Mouse (Mus musculus) midbrain, embryonic 13.5 days (tissue): Measurements from ENCODE around the gene Atp2a3. TPM values are rescaled to one million over a fixed set of nuclear protein-coding genes. Genes with fewer than 3 reads are reported as not detected.

Experiments
- ATAC-seq: fragments of 200-750 bp; cut with Nextera tagmentation; 2 replicates; pipeline ENCODE4 v1.8.0; 2017; ENCODE audit warnings: mild to moderate bottlenecking, moderate TSS enrichment, moderate library complexity
- H3K27ac ChIP-seq: fragments of 300-500 bp; sonication (generic); 2 replicates; pipeline ENCODE4 v1.5.1; 2015; ENCODE audit warnings: inconsistent platforms, mild to moderate bottlenecking, moderate library complexity
- H3K27me3 ChIP-seq: fragments of 300-500 bp; sonication (generic); 2 replicates; pipeline ENCODE4 v1.6.1; 2015; ENCODE audit warnings: mild to moderate bottlenecking, inconsistent platforms
- H3K36me3 ChIP-seq: fragments of 300-500 bp; sonication (generic); 2 replicates; pipeline ENCODE4 v1.6.1; 2015; ENCODE audit warnings: mild to moderate bottlenecking, inconsistent platforms
- H3K4me1 ChIP-seq: fragments of 300-500 bp; sonication (generic); replicated peaks from 2 replicates; pipeline ENCODE4 v1.6.1; 2015; ENCODE audit warnings: inconsistent platforms
- H3K4me2 ChIP-seq: fragments of 300-500 bp; sonication (generic); replicated peaks from 2 replicates; pipeline ENCODE4 v1.6.1; 2015; ENCODE audit warnings: moderate library complexity, mild to moderate bottlenecking, inconsistent platforms
- H3K4me3 ChIP-seq: fragments of 300-500 bp; sonication (generic); replicated peaks from 2 replicates; pipeline ENCODE4 v1.5.1; 2015; ENCODE audit warnings: mild to moderate bottlenecking, inconsistent platforms
- H3K9ac ChIP-seq: fragments of 300-500 bp; sonication (generic); replicated peaks from 2 replicates; pipeline ENCODE4 v1.6.1; 2015; ENCODE audit warnings: mild to moderate bottlenecking, inconsistent platforms
- H3K9me3 ChIP-seq: fragments of 300-500 bp; sonication (generic); 2 replicates; pipeline ENCODE4 v1.6.1; 2016; ENCODE audit warnings: mild to moderate bottlenecking, inconsistent platforms
- WGBS: fragments of 180-500 bp; shearing (Covaris S2); methylation state at CpG from one replicate; pipeline ENCODE4 v1.1.7; 2015; 5-methylcytosine and 5-hydroxymethylcytosine counted together
- polyA plus RNA-seq: library from polyadenylated mRNA; unstranded; fragments of >200 nt; fragmentation: Nextera tagmentation; extraction: Ambion mirVana; gene quantifications from 2 replicates; pipeline ENCODE4 v1.2.1, GENCODE M21; 2015

Atp2a3 gene
- polyA plus RNA-seq, 1 experiment from 2014 or later = 0.48 TPM

- no peak for ATAC-seq
- no peak overlapping the region for H3K4me2 ChIP-seq
- no peak overlapping the region for H3K9ac ChIP-seq
- no peaks in the 10 kb centered on the region for H3K36me3 ChIP-seq
- no peaks in the 10 kb centered on the region for H3K9me3 ChIP-seq
- no peaks in the 10 kb centered on the region for H3K4me1 ChIP-seq
- H3K27me3 ChIP-seq = no peaks in the 10 kb centered on the region
- 81% methylated on average over 9 of the region's 9 CpGs for WGBS
- no peak overlapping the region for H3K4me3 ChIP-seq
- H3K27ac ChIP-seq = no peak overlapping the region
These were observed 29.7 kb downstream of the Atp2a3 start for GRCm38 (mm10) chr11:72990688-72991087.

GRCm38 (mm10) chr11:72991961-72992360 lies 31.0 kb downstream of the Atp2a3 start:
- no peak for ATAC-seq
- Histone ChIP-seq H3K9ac (no peak overlapping the region), H3K9me3 (no peaks in the 10 kb centered on the region), H3K27ac (no peak overlapping the region), H3K4me2 (no peak overlapping the region), H3K4me3 (no peak overlapping the region), H3K36me3 (no peaks in the 10 kb centered on the region), H3K27me3 (no peaks in the 10 kb centered on the region), H3K4me1 (no peaks in the 10 kb centered on the region)
- 68% methylated on average over 9 of the region's 9 CpGs for WGBS

GRCm38 (mm10) chr11:72996346-72996745 lies 35.4 kb downstream of the Atp2a3 start:
- no peaks in the 10 kb centered on the region for H3K27me3 ChIP-seq
- H3K36me3 ChIP-seq = no peaks in the 10 kb centered on the region
- H3K9ac ChIP-seq = no peak overlapping the region
- no peaks in the 10 kb centered on the region for H3K4me1 ChIP-seq
- H3K4me3 ChIP-seq = no peak overlapping the region
- no peak for ATAC-seq
- no peak overlapping the region for H3K4me2 ChIP-seq
- no peaks in the 10 kb centered on the region for H3K9me3 ChIP-seq
- no peak overlapping the region for H3K27ac ChIP-seq
- WGBS = 90% methylated on average over 6 of the region's 6 CpGs

DNA sequence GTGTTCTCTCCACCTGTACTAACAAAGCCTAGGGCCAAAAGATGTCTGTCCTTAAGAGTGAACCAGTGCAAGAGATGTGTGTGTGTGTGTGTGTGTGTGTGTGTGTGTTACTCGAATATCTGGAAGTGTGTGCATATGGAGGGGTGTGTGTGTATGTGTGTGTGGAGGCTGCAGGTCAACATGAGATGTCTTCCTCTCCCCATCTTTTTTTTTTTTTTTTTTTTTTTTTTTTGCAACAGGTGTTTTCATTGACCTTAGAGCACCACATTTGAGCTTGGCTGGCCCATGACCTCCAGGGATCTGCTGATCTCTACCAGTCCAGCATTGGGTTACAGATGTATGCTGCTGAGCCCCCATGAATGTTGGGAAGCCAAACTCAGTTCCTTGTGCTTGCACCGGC lies 35.8 kb downstream of the Atp2a3 start:
- Histone ChIP-seq H3K4me1 (no peaks in the 10 kb centered on the region), H3K9ac (no peak overlapping the region), H3K4me3 (no peak overlapping the region), H3K36me3 (no peaks in the 10 kb centered on the region), H3K4me2 (no peak overlapping the region), H3K9me3 (no peaks in the 10 kb centered on the region), H3K27ac (no peak overlapping the region), H3K27me3 (no peaks in the 10 kb centered on the region)
- WGBS = 89% methylated on average over 2 of the region's 2 CpGs
- ATAC-seq = no peak

- Histone ChIP-seq H3K4me2 (no peak overlapping the region), H3K27me3 (no peaks in the 10 kb centered on the region), H3K4me3 (no peak overlapping the region), H3K9ac (no peak overlapping the region), H3K27ac (no peak overlapping the region), H3K36me3 (no peaks in the 10 kb centered on the region), H3K4me1 (no peaks in the 10 kb centered on the region), H3K9me3 (no peaks in the 10 kb centered on the region)
- WGBS = 81% methylated on average over 13 of the region's 13 CpGs
- ATAC-seq = no peak
These were observed 36.8 kb downstream of the Atp2a3 start for GRCm38 (mm10) chr11:72997529-72998326.

GRCm38 (mm10) chr11:72998771-72999170 lies 37.8 kb downstream of the Atp2a3 start, which contains the start of gene P2rx1:
Gene P2rx1 (plus strand): TSS chr11:72999103.
- Histone ChIP-seq H3K4me2 (no peak within 1 kb of the TSS), H3K9ac (no peak within 1 kb of the TSS), H3K4me3 (no peak within 1 kb of the TSS), H3K27me3 (no peaks in the 10 kb centered on the region), H3K36me3 (no peaks in the 10 kb centered on the region), H3K27ac (no peak within 1 kb of the TSS), H3K9me3 (no peaks in the 10 kb centered on the region), H3K4me1 (no peaks in the 10 kb centered on the region)
- 61% methylated on average over 8 of the region's 8 CpGs for WGBS
- no peak for ATAC-seq

GRCm38 (mm10) chr11:73001029-73001428 lies 40.1 kb downstream of the Atp2a3 start:
- Histone ChIP-seq H3K27ac (no peak overlapping the region), H3K4me2 (no peak overlapping the region), H3K9me3 (no peaks in the 10 kb centered on the region), H3K27me3 (0 out of 2 replicates have a peak, but pooled peaks cover 2% of the 10 kb centered on the region), H3K9ac (no peak overlapping the region), H3K36me3 (no peaks in the 10 kb centered on the region), H3K4me1 (no peaks in the 10 kb centered on the region), H3K4me3 (no peak overlapping the region)
- ATAC-seq = peak; percentile 40; the same call in 1 of the 2 replicates
- 13% methylated on average over 6 of the region's 6 CpGs for WGBS

GRCm38 (mm10) chr11:73006377-73006776 lies 45.4 kb downstream of the Atp2a3 start:
- WGBS = 2% methylated on average over 2 of the region's 2 CpGs
- Histone ChIP-seq H3K4me2 (no peak overlapping the region), H3K36me3 (no peaks in the 10 kb centered on the region), H3K9ac (no peak overlapping the region), H3K4me3 (no peak overlapping the region), H3K27ac (no peak overlapping the region), H3K4me1 (no peaks in the 10 kb centered on the region), H3K9me3 (no peaks in the 10 kb centered on the region), H3K27me3 (0 out of 2 replicates have a peak, but pooled peaks cover 4% of the 10 kb centered on the region)
- ATAC-seq = peak; percentile 66

DNA sequence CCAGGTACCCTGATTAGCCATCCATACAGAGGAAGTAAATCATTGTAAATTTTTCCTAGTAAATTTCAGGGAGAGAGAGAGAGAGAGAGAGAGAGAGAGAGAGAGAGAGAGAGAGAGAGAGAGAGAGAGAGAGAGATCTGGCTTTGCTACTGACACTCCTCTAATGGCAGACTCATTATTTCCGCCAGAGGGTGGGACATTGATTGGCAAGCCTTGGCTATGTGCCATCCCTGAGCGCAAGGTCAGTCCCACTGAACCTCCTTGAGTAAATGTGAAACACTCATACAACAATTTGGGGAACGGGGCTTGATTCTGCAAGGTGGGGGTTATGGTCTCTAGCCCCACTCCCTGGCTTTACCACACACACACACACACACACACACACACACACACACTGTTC lies 46.1 kb downstream of the Atp2a3 start:
- Histone ChIP-seq H3K27ac (no peak overlapping the region), H3K4me2 (no peak overlapping the region), H3K27me3 (0 out of 2 replicates have a peak, but pooled peaks cover 4% of the 10 kb centered on the region), H3K4me3 (no peak overlapping the region), H3K36me3 (no peaks in the 10 kb centered on the region), H3K9me3 (no peaks in the 10 kb centered on the region), H3K9ac (no peak overlapping the region), H3K4me1 (no peaks in the 10 kb centered on the region)
- no peak for ATAC-seq
- WGBS = 77% methylated on average over 3 of the region's 3 CpGs

- ATAC-seq = peak; percentile 15; the same call in 1 of the 2 replicates
- 64% methylated on average over 11 of the region's 11 CpGs for WGBS
- H3K4me1 ChIP-seq = no peaks in the 10 kb centered on the region
- H3K4me3 ChIP-seq = no peak overlapping the region
- no peak overlapping the region for H3K9ac ChIP-seq
- H3K4me2 ChIP-seq = no peak overlapping the region
- H3K27me3 ChIP-seq = 0 out of 2 replicates have a peak, but pooled peaks cover 4% of the 10 kb centered on the region
- H3K36me3 ChIP-seq = no peaks in the 10 kb centered on the region
- no peak overlapping the region for H3K27ac ChIP-seq
- no peaks in the 10 kb centered on the region for H3K9me3 ChIP-seq
These were observed 46.9 kb downstream of the Atp2a3 start for GRCm38 (mm10) chr11:73007698-73008481.

DNA sequence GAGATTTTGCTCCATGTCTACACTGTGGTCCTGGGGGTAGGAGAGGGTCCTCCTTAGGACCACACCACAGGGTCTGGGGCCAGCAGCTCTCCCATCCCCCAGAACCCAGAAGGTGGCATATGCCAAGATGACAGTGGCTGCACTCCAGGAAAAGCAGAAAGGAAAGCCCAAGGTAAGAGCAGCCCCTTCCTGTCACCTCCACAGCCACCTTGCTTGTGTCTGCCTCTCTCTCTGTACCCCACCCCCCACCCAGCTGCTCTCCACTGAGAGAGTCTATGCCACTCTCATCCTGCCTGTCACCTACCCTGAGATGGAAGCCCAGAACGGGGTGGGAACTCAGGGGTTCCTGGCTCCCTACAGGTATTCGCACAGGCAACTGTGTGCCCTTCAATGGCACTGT lies 47.9 kb downstream of the Atp2a3 start:
- Histone ChIP-seq H3K4me3 (no peak overlapping the region), H3K36me3 (no peaks in the 10 kb centered on the region), H3K9ac (no peak overlapping the region), H3K27me3 (0 out of 2 replicates have a peak, but pooled peaks cover 4% of the 10 kb centered on the region), H3K4me2 (no peak overlapping the region), H3K9me3 (no peaks in the 10 kb centered on the region), H3K4me1 (no peaks in the 10 kb centered on the region), H3K27ac (no peak overlapping the region)
- no peak for ATAC-seq
- 74% methylated on average over 2 of the region's 2 CpGs for WGBS
